Mouse (Mus musculus) mammary gland, adult 2 months (tissue): ENCODE results near the gene Mrgpra4. TPM values are rescaled to one million over a fixed set of nuclear protein-coding genes. Genes with fewer than 3 reads are reported as not detected.

Experiments
- polyA plus RNA-seq: library from polyadenylated mRNA; depleted of rRNA; stranded (reverse); fragments of >200 nt; gene quantifications from 2 replicates; pipeline ENCODE4 v1.2.3, GENCODE M21; 2012; ENCODE audit warnings: low replicate concordance; rRNA removed

The Mrgpra4 gene
- polyA plus RNA-seq, result 0.56 and 0.65 TPM in 2 replicates

GRCm38 (mm10) chr7:47981995-47982394 is at the start of gene Mrgpra4:
Mrgpra4 (minus strand) TSS chr7:47982095.

DNA sequence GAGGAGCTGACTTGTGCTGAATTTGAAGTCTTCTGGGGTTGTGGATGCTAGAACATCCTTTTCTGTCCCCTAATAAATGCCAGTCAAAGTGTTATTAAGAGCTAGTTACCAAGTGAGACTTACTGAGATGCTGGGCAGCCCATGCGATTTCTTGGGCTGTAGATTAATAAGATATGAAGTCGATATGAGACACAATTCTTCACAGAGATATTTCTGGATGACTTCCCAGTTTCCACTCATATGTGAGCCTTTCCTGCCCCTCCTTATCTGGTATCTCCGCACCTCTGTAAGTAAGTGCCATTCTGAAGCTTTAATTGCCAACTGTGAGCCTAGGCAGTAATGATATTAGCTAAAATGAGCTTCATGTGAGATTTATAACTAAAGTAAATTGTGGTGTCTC is 45.6 kb upstream of the Mrgpra4 start, which contains the start of gene Mrgprx1:
Gene Mrgprx1 (minus strand): TSS at position 101 of the 400 bp plus-strand sequence.

Other genes starting within 250 kb of the Mrgpra4 start
- gene Mrgprx1, start 45.5 kb upstream of the Mrgpra4 start, polyA plus RNA-seq, result 0.32 TPM in 1 of 2 replicates, not detected in the other
- not detected in 2 replicates for gene Mrgprb5, start 186.9 kb upstream of the Mrgpra4 start, polyA plus RNA-seq
- not detected in 2 replicates for gene Mrgprb4, start 217.2 kb upstream of the Mrgpra4 start, polyA plus RNA-seq